Mouse (Mus musculus): ENCODE results near the gene Hist1h2ag. TPM values are rescaled to one million over a fixed set of nuclear protein-coding genes. Genes with fewer than 3 reads are reported as not detected.

The Hist1h2ag gene
- total RNA-seq, 2 experiments from 2014 or later: 3.7 to 705 TPM

GRCm38 (mm10) chr13:22039364-22039763 is 3.4 kb downstream of the Hist1h2ag start:
- ATAC-seq (replicated peaks; ENCODE audit: low FRiP score, poor library complexity, severe bottlenecking): no peak

DNA sequence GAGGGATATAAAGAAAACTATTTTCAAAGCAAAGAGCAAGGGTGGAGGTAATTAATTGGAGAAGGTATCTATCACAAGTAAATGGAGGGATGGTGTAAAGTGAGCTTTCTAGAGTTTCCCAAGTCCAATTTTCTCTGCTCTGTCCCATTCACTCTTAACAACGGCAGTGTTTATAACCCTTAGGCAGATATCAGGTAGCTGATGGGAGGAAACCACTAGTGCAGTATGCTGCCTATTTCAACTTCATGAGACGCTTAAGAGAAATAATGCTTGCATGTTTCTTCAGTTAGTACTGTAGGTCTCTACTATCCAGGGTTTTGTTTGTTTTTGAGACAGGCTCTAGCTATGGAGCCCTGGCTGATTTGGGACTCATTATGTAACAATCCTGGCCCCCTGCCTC is 5.3 kb downstream of the Hist1h2ag start:
- no peak for ATAC-seq (replicated peaks; ENCODE audit: low FRiP score, poor library complexity, severe bottlenecking)

DNA sequence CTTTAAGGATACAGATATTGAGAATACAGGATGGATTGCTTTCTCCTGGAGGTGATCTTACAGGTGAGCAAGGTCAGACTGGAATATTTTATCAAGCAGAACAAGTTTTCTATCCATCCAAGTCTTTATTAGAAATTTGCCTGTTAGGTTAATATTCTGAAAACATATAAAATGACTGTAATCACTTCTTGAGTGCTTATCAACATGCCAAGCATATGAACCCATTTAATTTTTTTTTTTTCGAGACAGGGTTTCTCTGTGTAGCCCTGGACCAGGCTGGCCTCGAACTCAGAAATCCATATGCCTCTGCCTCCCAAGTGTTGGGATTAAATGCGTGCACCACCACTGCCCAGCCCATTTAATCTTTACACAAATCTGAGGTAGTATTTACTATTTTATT is 5.8 kb downstream of the Hist1h2ag start:
- ATAC-seq (replicated peaks; ENCODE audit: low FRiP score, poor library complexity, severe bottlenecking): no peak

GRCm38 (mm10) chr13:22036149-22036956 is 6.4 kb downstream of the Hist1h2ag start:
- peak; percentile 29 for ATAC-seq (replicated peaks; ENCODE audit: low FRiP score, poor library complexity, severe bottlenecking)

- peak; percentile 86 for ATAC-seq (replicated peaks; ENCODE audit: low FRiP score, poor library complexity, severe bottlenecking)
Measured at GRCm38 (mm10) chr13:22035267-22036148, 7.2 kb downstream of the Hist1h2ag start, which contains the start of the genes Hist1h2ah and Hist1h2bk. Gene Hist1h2ah (minus strand): TSS chr13:22035568. Gene Hist1h2bk (plus strand): TSS chr13:22035870.

- no peak for ATAC-seq (replicated peaks; ENCODE audit: low FRiP score, poor library complexity, severe bottlenecking)
Measured at GRCm38 (mm10) chr13:22034443-22035266, 8.1 kb downstream of the Hist1h2ag start.

DNA sequence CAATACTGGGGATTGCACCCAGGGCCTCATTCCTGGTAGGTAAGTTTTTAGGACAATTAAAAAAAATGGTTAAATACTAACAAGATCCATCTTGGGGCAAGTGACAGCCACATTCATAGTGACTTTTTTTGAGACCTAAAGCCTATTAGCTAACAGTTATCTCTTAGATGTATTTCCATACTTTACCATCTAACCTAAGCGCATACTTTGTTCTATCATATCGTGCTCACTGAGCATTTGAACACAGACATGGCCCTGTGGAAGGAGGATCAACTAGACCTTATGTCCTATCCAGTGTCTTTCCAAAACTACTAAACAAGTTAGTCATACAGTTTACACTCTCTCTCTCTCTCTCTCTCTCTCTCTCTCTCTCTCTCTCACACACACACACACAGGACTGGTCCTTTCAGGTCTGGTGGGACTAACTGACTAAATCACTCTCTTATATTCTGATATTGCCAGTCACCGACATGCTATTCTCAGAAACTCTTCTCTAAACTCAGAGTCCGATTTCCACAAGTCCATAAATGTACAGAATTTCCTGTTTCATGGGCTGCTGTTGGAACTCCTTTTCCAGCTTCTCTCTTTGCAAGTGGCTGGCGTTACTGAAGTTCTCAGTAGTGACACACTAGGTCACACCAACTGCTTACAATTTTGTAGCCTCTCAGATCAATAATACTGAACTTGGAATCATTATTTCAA is 8.9 kb downstream of the Hist1h2ag start:
- ATAC-seq (replicated peaks; ENCODE audit: low FRiP score, poor library complexity, severe bottlenecking): no peak

GRCm38 (mm10) chr13:22030493-22030892 is 12.3 kb downstream of the Hist1h2ag start:
- ATAC-seq (replicated peaks; ENCODE audit: low FRiP score, poor library complexity, severe bottlenecking): no peak

GRCm38 (mm10) chr13:22029928-22030327 is 12.8 kb downstream of the Hist1h2ag start:
- ATAC-seq (replicated peaks; ENCODE audit: low FRiP score, poor library complexity, severe bottlenecking): no peak

- ATAC-seq (replicated peaks; ENCODE audit: low FRiP score, poor library complexity, severe bottlenecking): peak; percentile 90
Measured at GRCm38 (mm10) chr13:22028673-22029460, 13.9 kb downstream of the Hist1h2ag start.

DNA sequence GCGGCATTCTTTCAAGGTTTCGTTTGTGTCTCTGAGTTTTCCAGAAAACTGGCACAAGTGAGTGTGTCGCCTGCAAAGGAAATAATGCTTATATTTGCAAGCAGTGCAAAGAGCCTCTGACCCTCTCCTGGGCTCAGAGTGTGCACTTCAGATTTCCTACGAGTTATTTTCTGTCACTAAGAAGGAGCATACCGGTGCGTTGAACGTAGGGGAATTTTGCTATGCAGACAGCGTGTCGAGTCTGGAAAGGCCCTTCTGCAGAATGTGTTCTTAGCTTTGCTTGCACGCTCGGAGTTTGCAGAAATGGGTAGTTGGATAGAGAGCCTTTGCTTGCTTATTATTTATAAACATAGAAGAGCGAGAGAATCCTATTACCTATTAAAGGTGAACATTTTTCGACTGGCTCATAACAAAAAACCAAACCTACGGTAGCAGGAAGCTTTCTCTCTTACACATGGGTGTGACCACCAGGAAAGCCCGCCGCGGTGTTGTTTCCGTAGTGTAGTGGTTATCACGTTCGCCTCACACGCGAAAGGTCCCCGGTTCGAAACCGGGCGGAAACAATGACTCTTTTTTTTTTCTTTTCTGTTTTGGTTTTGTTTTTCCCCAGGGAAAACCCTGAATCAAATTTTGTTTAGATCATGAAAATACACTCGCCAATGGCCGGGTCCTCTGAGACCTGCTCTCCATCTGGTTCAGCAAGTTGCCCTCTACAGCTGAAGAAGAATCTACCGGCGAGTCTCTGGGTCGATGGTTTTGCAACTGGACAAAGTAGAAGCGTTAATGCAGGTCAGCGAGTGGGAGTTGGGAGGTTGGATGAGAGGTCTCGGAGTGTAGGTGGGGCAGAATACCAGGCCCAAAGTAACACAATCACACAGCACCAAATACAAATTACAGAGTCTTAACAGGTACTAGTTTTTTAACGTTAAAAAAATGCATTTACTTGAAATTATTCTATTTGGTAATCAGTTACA is 16.4 kb downstream of the Hist1h2ag start:
- peak; percentile 49; the same call in 1 of the 2 replicates for ATAC-seq (replicated peaks; ENCODE audit: low FRiP score, poor library complexity, severe bottlenecking)

DNA sequence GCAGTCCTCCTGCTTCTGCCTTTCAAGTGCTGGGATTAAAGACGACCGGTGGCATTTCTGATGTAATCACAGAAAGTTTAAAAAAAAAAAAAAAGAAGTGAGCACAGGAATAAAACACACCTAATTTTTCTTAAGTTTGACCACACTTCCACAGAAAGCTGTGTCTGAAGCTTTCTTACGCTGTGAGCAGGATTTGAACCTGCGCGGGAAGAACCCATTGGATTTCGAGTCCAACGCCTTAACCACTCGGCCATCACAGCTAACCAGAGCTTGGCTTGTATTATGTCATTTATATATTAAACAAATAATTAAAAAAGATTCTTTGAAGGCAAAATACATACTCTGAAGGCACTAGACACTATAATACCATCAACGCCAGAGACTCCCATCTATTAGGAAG is 20.5 kb downstream of the Hist1h2ag start:
- peak; percentile 65 for ATAC-seq (replicated peaks; ENCODE audit: low FRiP score, poor library complexity, severe bottlenecking)

DNA sequence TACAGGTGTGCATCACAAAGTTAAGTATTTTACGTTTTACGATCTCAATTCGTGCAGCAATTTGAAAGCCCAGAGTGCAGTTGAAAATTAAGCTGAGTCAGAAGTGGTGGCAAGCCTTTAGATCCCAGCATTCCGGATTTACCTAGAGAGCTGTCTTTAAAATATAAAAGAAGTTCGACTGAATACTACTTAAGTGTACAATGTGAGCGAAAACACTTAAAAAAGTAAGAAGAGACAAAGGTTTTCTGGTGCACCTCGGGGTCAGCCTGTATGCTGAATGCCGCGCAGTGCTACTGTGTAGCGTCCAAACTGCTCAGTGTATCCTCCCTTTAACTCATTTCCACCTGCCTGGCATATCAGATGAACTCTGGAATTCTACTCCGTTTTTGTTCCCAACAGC is 21.2 kb downstream of the Hist1h2ag start:
- peak; percentile 54 for ATAC-seq (replicated peaks; ENCODE audit: low FRiP score, poor library complexity, severe bottlenecking)

- peak; percentile 64 for ATAC-seq (replicated peaks; ENCODE audit: low FRiP score, poor library complexity, severe bottlenecking)
Measured at GRCm38 (mm10) chr13:22020901-22021339, 21.8 kb downstream of the Hist1h2ag start.

- peak; percentile 54 for ATAC-seq (replicated peaks; ENCODE audit: low FRiP score, poor library complexity, severe bottlenecking)
Measured at GRCm38 (mm10) chr13:22019934-22020835, 22.6 kb downstream of the Hist1h2ag start.
